ENCODE assay signal across 17 mouse cellular contexts in genomic region chr14:119989651-119990050, GRCm38 (mm10). TPM values are rescaled to one million over a fixed set of nuclear protein-coding genes. Genes with fewer than 3 reads are reported as not detected.
"Had no signal": no experiment of that assay in that cellular context is flagged by ENCODE, and none has a peak within 500 bp of the region (broad histone marks: within the 10 kb centered on the region; RNA-seq: fewer than 3 reads in every experiment).

No protein-coding gene starts in this region.

- H3K9ac ChIP-seq: hindbrain, embryonic 14.5 days; limb, embryonic 15.5 days; liver, embryonic 12.5 days; midbrain, embryonic 15.5 days had no signal

- H3K36me3 ChIP-seq: limb, embryonic 15.5 days; liver, embryonic 12.5 days; midbrain, embryonic 15.5 days had no signal

- H3K4me3 ChIP-seq: limb, embryonic 15.5 days; liver, embryonic 12.5 days; midbrain, embryonic 15.5 days had no signal

- H3K4me2 ChIP-seq: hindbrain, embryonic 14.5 days; limb, embryonic 15.5 days; liver, embryonic 12.5 days; midbrain, embryonic 11.5 days; midbrain, embryonic 15.5 days had no signal

- H3K27me3 ChIP-seq: limb, embryonic 15.5 days; liver, embryonic 12.5 days; midbrain, embryonic 15.5 days had no signal

- H3K27ac ChIP-seq: hindbrain, embryonic 14.5 days; limb, embryonic 15.5 days; liver, embryonic 12.5 days; midbrain, embryonic 15.5 days had no signal

- H3K4me1 ChIP-seq: limb, embryonic 15.5 days; liver, embryonic 12.5 days; midbrain, embryonic 15.5 days had no signal

- DNase-seq: kidney, adult 11 months; kidney, postnatal 36 days; layer of hippocampus, adult 9-11 months; layer of hippocampus, postnatal 36 days; right cerebral cortex, postnatal 14 days; thymus, adult 2 months; thymus, postnatal 25 days had no signal

- H3K9me3 ChIP-seq: limb, embryonic 15.5 days; liver, embryonic 12.5 days; midbrain, embryonic 15.5 days had no signal

- ATAC-seq: liver, embryonic 12.5 days; midbrain, embryonic 15.5 days had no signal

RNA-seq across cellular contexts. Expression of gene Oxgr1, which starts 52.6 kb away (rescaled TPM):
- total RNA-seq: megakaryocyte, adult 5-6 weeks; monocyte, adult 5-6 weeks had no signal
- polyA plus RNA-seq: hindbrain, embryonic 14.5 days; liver, embryonic 12.5 days; liver, embryonic 16.5 days; midbrain, embryonic 11.5 days; neural tube, embryonic 14.5 days; spleen, adult 2 months had no signal
